Mouse (Mus musculus) spleen, adult 12 weeks (tissue): ENCODE results near the gene Bmp2k.

Source experiments
- DNase-seq: peaks from one replicate; pipeline ENCODE4 v3.0.0; 2022; ENCODE audit warnings: low spot score

Gene Bmp2k

DNA sequence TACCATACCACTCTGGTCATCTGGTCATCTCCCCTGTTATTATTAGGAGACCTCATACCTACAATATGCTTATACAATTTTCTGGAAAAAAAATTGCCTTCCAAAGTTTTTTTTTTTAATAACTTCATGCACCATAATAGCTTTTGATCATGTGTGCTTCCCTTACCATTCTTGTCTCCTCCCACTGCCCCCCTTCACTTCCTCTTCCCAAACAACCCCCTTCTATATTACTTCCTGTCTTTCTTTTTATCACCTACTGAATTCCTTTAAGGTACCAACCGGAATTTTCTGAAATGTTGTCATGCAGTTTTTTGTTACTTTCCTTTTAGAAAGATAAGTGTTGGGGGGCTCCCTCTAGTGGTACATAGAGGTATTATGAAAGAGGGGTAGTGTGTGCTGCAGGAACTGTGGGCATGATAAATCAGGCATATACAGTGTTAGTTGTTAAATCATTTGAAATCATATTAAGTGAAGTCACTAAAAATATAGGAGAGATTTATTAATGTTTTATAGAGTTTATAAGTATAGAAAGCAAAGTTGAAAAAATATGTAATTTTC is 58.1 kb downstream of the Bmp2k start:
- peak; percentile 19 for DNase-seq

DNA sequence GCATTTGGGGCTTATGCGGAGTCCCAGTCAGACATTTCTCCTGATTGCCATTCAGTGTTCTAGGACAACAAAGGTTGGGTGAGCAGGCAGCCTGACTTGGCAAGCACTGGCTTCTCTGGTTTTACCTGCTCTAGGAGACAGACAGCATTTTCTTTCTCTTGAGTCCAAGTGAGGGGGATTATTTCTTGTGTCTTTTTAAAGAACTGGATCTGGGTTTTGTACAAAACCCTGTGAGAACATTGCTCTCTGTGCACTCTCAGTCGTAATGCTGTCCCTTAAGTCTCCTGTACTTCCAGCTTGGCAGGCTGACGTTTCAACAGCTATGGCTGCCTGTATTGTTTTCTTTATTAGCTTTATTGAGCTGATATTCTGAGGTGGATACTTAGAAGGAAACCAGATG is 58.9 kb downstream of the Bmp2k start:
- DNase-seq, result no peak

DNA sequence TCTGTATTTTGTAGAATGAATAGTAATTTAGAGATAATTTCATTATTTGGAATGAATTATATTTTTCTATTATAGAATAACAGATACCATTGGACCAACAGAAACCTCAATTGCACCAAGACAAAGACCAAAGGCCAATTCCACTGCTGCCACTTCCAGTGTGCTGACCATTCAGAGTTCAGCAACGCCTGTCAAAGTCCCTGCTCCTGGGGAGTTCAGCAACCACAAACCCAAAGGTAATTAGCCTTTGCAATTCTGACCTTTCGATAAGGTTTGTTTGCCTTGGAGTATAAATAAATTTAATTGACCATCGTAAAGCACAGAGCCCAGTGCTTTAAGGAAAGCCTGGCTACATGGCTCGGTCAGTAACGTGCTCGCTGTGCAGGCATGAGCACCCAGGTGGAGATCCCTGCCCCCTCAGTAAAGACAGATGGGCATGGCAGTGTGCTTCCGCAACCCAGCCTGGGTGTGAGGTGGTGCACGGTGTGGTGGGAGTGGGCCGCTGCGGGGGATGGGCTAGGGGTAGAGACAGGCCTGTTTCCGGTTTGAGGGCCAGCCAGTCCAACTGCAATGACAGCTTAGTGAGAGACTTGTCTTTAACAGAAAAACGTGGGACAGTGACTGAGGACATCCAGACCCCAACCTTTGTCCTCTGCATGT is 59.4 kb downstream of the Bmp2k start:
- DNase-seq, result no peak

DNA sequence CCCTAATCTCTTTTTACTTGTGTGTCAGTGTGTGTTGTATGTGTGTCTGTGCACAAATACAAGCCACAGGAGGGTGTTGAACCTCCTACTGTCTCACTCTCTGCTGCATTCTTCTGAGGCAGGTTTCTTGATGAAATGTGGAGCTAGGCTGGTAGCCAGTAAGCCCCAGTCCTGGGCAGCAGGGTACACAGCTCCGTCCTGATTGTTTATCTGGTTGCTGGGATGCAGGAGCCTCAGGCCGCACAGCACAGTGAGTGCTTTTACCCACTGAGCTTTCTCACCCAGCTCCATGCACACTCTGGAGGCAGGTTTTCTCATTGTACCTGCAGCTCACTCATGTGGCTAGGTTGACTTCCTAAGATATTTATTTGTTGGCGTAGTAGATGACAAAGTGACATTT is 63.4 kb downstream of the Bmp2k start:
- no peak for DNase-seq

DNA sequence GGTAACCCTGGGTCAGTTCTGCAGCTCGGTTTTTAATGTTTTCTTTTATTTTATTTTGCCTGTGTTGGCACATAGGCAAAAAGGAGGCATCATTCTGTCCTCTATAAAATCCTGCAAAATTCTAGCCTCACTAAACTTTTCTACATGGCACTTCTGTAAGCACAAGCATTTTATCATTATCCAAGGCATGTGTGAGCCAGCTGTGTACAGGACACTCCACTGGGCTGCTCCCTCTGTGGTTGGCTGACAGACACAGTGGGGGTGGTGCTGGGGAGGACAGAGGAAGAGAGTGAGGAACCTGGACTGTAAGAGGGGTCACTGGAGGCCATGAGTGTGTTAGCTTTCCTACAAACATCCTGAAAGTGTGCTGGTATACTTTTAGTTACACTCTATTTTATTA is 64.6 kb downstream of the Bmp2k start:
- no peak for DNase-seq

DNA sequence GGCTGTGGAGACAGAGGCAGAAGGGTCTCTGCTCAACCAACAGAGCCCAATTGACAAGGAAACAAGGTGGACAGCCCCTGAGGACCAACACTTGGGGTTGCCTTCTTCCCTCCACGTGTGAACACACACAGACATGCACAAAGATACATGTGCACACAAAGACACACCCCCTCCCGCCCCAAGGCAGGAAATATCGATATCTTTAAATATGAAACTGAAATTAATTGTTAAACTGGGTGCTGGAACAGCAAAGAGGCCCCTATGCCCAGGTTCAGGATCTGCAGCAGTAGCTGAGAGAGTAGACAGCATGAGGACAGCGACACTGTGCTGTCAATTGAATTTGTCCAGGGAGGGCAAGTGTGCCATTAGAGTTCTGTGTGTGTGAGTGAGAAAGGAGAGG is 68.3 kb downstream of the Bmp2k start:
- DNase-seq, result no peak

DNA sequence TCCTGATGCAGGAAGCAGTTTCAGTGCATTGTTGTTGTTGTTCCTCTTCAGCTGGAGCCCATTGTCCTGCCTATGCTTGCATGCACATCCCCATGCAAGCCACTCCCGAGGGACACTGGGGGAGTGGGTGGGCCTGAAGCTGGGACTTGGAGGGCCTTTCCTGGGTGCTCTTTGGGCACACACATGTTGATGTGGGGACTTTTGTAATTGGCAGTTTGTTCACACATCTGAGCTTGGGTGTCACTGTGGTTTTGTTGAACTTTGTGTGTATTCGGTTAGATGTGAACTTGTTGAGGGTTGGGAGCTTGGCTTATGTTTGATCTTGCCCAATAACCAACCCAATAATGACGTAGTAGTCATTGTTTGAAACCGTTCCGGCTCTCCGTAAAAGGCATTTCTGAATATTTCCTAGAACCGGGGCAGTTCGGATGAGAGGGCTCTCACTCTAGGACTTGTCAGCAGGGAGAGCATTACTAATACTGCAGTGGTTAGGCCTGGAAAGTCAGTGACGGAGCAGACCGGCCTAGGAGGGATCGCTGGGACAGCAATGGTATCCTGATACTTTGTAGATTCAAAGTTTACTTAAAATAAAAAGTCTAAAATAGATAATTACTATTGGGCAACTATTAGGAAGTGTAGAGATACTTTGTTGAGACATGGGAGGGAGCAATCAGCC is 78.1 kb downstream of the Bmp2k start:
- no peak for DNase-seq

DNA sequence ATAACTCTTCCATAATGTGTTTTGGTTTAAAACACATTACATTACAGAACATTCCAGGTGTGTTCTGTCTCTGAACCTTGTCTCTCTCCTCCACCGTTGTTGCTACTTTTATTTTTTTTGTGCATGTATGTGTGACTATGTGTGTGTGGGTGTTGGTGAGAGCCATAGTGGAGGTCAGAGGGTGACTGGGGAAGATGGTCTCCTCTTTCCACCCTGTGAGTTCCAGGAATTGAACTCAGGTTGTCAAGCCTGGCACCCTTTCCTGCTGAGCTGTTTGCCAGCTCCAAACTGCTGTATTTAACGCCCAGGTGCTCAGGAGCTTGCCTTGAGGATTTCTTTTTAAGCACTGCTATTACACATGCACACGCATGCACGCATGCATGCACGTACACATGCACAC is 78.7 kb downstream of the Bmp2k start:
- no peak for DNase-seq

DNA sequence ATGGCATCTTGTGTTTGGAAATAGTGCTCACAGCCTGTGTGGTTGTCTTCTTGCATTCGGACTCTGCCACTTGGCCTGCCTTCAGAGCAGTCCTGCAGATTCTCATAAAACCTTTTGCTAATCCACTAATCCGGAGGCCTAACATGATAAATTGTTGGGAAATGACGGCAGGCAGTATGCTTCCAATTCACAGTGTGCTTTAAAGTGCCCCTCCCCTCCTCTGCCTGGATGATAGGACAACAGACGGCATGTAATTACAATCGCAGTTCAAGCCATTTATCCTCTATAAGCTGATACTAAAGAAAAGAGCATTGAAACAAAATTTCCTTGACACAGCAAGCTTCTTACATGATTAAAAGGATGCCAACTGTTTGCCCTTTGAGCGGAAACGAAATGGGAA is 80.2 kb downstream of the Bmp2k start:
- no peak for DNase-seq

DNA sequence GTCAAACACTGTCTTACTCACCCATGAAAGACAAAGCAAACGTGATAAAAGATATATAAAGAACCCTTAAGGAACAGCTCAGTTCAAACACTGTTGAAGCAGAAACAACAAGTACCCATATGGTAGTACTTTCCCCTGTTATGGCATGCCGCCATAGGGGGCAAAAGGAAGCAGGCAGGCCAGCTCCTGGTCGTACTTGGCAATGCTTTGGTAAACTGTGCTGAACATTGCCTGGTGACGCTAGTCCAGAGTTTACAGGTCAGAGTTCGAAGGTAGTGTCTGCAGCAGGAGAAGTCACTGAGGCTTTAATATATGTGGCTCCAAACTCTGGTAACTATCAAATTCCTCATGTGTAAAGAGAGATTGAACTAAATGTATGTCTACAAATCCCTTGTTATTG is 81.2 kb downstream of the Bmp2k start:
- DNase-seq, result no peak

DNA sequence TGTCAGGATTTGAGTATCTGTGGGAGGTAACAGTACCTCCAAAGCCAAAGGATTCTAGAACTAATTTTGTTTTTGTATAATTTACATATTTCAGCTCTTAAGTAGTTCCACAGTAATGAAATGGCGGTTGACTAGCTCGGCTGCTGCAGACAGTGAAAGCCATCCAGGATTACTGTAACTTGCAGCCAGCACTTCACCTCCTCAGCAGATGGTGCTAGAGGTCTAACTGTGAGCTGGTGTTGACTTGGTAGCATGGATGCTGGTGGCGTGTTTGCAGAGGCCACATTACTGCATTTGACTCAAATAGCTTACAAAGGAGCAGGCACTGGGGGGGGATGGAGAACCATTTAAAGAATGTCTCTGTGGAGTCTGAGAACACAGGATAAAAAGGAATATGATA is 84.0 kb downstream of the Bmp2k start:
- no peak for DNase-seq

DNA sequence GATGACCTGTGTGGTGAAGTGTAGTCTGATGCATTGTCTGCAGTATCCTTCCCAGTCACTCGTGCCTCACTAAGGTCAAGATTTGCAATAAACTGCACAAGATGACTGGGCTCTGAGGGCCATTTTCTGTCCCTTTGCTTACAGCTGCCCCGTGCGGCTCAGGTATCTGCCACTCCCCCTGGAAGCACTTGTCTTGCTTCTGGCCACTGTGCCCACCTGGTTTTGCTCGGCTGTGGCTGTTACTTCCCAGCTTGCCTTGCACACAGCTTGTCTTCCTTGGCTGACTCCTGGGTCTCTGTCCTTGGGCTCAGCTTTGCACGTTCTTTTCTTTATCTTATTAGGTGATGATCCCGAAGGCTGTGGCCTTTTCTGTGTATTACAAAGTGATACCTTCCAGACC is 86.2 kb downstream of the Bmp2k start:
- DNase-seq, result no peak

DNA sequence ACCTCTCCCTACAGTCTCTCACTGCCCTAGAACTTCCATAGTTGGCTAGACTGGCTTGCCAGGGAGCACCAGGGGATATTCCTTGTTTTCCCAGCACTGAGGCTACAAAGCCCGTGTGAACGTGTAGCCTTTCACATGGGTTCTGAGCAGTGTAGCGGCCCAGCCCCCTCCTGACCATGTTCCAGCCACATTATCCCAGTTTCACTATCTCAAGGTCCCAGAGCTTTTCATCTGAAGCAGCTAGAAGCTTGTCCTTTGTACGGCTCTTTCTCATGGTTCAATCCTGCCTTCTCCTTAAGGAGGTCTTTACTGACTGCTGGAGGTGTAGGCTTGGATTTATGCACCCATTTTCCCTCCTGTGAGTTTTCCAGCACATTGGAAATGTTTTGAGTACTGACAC is 87.1 kb downstream of the Bmp2k start:
- no peak for DNase-seq

DNA sequence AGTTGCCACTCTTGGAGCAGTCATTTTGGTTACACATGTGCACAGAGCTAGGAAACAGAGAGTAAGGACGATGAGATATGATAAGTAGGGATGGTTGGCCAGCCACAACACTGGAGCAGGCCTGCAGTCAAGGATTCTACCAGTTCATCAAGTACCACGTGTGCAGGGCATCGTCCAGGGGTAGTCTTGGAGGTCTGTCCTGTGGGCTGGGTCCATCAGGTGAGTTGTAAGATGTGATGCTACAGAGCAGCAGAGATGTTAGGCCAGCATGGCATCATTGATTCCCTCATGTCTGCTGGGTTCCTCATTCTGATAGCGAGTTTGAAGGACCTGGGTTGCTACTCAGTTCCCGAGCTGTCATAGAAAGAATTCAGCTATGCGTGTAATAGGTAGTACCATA is 87.6 kb downstream of the Bmp2k start:
- DNase-seq, result no peak

DNA sequence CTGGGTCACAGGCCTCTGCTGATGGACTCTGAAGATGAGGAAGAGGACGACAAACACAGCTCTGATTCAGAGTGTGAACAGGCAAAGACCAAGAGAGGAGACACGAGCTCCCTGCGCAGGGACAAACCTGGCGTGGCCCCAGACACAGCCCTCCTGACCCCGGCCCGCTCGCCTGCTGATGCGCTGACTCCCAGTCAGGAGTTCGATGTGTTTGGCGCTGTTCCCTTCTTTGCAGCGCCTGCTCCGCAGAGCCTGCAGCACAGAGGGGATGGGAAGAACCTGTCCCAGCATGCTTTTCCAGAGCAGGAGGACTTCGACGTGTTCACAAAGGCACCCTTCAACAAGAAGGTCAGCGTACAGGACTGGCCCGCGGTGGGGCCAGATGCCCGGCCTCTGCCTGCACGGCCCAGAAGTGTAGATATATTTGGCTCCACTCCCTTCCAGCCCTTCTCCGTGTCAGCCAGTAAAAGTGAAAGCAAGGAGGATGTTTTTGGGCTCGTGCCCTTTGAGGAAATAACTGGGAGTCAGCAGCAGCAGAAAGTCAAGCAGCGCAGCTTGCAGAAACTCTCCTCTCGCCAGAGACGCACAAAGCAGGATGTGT is 89.6 kb downstream of the Bmp2k start:
- no peak for DNase-seq

DNA sequence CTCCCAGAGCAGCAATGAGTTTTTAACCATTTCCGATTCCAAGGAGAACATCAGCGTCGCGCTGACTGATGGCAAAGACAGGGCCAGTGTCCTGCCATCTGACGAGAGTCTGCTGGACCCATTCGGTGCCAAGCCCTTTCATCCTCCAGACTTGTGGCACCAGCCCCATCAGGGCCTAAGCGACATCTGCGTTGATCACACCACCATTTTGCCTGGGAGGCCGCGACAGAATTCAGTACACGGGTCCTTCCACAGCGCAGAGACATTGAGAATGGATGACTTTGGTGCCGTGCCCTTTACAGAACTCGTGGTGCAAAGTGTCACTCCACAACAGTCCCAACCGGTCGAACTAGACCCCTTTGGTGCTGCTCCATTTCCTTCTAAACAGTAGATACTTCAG is 90.3 kb downstream of the Bmp2k start:
- DNase-seq, result no peak

DNA sequence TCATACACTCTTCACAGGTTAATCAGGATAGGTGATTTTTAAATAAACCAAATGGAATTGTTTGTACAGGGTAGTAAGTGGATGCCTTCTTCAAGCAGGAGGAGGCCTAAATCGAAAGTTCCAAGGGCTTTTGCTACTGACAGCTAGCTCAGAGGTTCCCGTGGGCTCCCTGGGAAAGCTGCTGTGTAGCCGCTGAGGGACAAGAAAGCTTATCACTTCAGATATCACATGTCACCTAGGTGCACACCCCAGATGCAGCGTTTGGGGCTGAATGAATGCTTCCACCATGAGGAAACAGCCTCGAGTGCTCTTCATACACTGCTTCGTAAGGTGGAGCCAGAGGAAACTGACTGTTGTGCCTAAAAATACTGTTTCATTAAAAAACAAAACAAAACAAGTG is 90.7 kb downstream of the Bmp2k start:
- no peak for DNase-seq

DNA sequence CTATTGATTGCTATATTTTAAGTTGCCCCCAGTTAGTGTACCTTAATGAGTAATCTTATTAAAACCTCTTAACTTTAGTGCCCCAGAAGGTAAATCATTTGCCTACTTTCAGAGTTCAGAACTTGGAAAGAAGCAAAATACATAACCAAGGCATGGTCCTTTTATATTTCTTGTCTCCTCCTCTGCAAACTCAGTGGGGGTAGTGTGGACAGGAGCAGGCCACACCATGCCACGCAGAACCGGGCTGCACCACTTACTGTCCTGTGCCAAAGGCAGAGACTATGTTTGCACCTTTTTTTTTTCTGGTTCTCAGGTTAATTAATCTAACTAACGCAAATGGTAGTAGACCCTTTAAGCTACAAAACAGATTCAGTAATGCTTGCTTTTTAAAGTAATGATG is 91.9 kb downstream of the Bmp2k start:
- no peak for DNase-seq

DNA sequence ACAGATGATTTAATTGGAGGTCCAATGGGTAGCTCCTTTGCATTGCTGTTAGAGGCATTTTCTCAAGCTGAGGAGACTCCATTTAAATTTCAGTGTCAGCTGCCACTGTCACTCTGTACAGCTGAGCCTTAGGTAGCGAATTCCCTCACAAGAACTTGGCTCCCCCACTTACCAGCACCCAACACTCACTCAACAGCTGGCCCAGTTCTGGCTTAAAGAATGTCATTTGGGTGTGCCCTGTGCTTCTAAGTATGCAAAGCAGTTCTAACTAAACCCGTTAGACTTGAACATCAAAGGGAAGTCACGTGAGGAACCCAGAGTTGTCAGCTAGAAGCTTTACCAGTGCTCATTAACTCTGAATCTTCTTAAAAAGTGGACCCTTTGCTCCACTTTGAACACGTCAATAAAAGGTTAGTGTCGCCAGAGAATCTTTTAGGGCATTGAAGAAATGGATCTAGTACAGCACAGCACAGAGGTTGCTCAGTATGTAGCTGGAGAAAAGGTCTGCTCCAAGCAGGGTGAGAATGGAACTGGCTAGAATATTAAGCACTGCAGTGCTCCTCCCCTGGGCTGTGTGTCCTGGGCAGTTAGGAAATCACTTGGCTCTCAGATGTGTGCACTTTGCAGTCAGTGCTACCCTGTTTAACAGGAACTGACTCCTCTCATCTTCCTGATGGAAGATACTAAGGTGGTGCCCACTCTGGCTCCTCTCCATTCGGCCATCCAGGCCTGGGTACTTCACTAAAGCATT is 92.7 kb downstream of the Bmp2k start:
- no peak for DNase-seq

DNA sequence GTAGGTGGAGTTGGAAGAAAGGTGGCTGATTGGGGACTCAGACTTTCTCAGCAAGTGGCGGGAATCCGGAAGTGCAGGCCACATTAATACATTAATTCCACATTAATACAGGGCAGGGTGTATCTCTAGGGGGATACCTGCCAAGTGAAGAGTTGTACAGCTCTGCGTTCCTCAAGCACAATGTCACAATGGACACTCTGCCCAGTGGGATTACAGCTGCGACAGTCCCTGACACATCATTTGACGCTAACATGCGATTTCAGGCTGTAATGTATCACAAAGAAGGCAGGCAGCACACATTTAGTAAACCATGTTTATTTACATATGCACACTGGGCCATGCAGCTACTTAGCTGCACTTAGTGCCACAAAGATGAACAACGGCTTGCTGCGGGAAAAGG is 95.5 kb downstream of the Bmp2k start:
- DNase-seq, result no peak

DNA sequence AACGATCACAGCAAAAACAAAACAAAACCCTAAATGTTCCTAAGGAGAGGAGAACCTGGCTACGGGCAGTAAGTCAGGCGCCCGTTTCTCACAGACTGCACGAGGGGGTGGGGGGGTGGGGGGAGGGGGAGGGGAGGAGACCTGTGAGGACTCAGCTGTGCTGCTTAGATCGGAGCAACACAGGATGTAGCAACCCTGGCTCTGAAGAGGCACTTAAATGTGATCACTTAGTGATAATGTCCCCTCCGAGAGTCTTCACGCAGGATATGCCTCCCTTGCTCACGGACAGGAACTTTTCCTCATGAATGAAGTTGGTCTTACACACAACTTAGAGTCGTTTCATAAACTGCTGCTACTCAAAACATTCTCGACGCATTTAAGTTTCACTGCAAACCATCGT is 97.8 kb downstream of the Bmp2k start:
- no peak for DNase-seq

DNA sequence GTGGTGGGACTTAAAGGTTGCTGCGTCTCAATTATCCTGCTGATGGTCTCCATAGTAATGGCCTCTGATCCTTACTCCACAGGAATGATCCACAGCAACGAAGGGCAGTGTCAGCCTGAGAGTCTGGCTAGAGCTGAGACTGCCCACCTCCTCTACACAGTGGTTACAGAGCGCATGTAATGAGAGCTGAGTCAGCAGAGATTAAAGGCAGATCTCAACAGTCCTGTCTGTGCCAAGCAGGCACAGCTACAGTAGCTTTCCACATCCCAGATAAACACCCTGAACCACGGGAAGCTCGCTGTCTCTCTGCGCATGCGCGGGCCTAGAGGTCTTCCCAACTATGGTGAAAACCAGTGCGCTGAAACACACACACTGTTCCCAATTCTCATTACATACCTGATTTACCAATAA is 100.1 kb downstream of the Bmp2k start:
- DNase-seq, result no peak

DNA sequence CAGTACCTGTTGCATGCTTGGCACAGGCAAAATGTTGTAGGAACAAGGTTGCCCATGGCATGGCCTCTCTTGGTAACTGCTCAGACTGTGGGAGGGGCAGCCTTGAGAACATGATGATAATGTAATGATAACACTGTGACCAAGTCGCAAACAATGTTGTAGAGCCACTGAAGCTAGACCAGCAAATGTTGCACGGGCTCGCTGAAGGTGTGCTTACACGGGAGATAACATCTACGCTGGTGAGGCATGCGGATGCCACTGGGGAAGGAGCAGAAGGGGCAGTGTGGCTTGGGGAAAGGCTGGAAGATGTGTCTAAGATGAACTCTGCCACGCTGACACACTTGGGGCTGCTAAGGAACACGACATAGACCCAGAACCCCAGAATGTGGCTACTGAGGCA is 102.5 kb downstream of the Bmp2k start:
- DNase-seq, result no peak
